In genomic region chr6:91240964-91241363, GRCm38 (mm10) we compare ENCODE assay signal across 22 mouse cellular contexts. TPM values are rescaled to one million over a fixed set of nuclear protein-coding genes. Genes with fewer than 3 reads are reported as not detected.
DNase-seq lines count a peak whose midpoint lies in the region; ATAC-seq and TF ChIP-seq lines count a peak whose summit lies in the region.
"Had no signal": no experiment of that assay in that cellular context is flagged by ENCODE, and none has a peak within 500 bp of the region (broad histone marks: within the 10 kb centered on the region; RNA-seq: fewer than 3 reads in every experiment).

No protein-coding gene starts in this region.

- H3K4me2 ChIP-seq in myocyte (ENCODE audit: low read depth) = no peak overlapping the region
- no peak overlapping the region for H3K4me2 ChIP-seq in heart, embryonic 12.5 days
- H3K4me2 ChIP-seq: forebrain, embryonic 15.5 days; heart, embryonic 13.5 days; hindbrain, embryonic 13.5 days; kidney, embryonic 15.5 days had no signal

- 0 out of 2 replicates have a peak overlapping the region, but pooled peaks have one; percentile 0 for H3K27ac ChIP-seq in left cerebral cortex, adult 2 months
- no peak overlapping the region for H3K27ac ChIP-seq in heart, embryonic 12.5 days (ENCODE audit: poor library complexity, severe bottlenecking)
- H3K27ac ChIP-seq: forebrain, embryonic 15.5 days; heart, embryonic 13.5 days; hindbrain, embryonic 13.5 days; kidney, embryonic 15.5 days; macrophage had no signal

- ATAC-seq in heart, embryonic 12.5 days (ENCODE audit: insufficient number of reproducible peaks, low FRiP score) = no peak
- ATAC-seq: forebrain, embryonic 15.5 days; midbrain, embryonic 16.5 days; Patski had no signal

- no peak for TF ChIP-seq POLR2A in myocyte (IDR thresholded peaks at IDR 0.05; ENCODE audit: insufficient read length, low read depth)

- H3K27me3 ChIP-seq in myocyte (ENCODE audit: control insufficient read depth, insufficient read depth, insufficient read length) = no peaks in the 10 kb centered on the region
- peaks cover 29% of the 10 kb centered on the region; the same call in 1 of the 2 replicates for H3K27me3 ChIP-seq in heart, embryonic 12.5 days (replicated peaks)
- H3K27me3 ChIP-seq: forebrain, embryonic 15.5 days; kidney, embryonic 15.5 days; Patski had no signal

- no peaks in the 10 kb centered on the region for H3K9me3 ChIP-seq in heart, embryonic 12.5 days (replicated peaks)
- H3K9me3 ChIP-seq: forebrain, embryonic 15.5 days; heart, embryonic 13.5 days; hindbrain, embryonic 13.5 days; kidney, embryonic 15.5 days had no signal

- DNase-seq in left cerebral cortex, adult 2 months (ENCODE audit: extremely low spot score in 1 of 2, low spot score in 2 of 2) = no peak
- DNase-seq in left cerebral cortex, postnatal 25 days (ENCODE audit: low spot score in 2 of 2) = no peak
- DNase-seq in cerebellum, adult 11 months = peak; percentile 41
- peak; percentile 73 for DNase-seq in cerebellum, adult 9-11 months
- DNase-seq in adrenal gland, adult 18-20 months (ENCODE audit: low spot score in 2 of 2) = no peak
- DNase-seq: adrenal gland, postnatal 10 days; gastrocnemius, postnatal 10 days; kidney, adult 11 months; kidney, postnatal 36 days; right cerebral cortex, postnatal 25 days; spleen, adult 18-20 months; thymus, postnatal 14 days had no signal

- no peak overlapping the region for H3K4me3 ChIP-seq in left cerebral cortex, adult 2 months
- no peak overlapping the region for H3K4me3 ChIP-seq in myocyte
- H3K4me3 ChIP-seq in heart, embryonic 12.5 days = no peak overlapping the region
- H3K4me3 ChIP-seq: forebrain, embryonic 15.5 days; heart, embryonic 13.5 days; hindbrain, embryonic 13.5 days; kidney, embryonic 15.5 days had no signal

- no peak overlapping the region for H3K9ac ChIP-seq in heart, embryonic 12.5 days
- H3K9ac ChIP-seq: forebrain, embryonic 15.5 days; heart, embryonic 13.5 days; hindbrain, embryonic 13.5 days; kidney, embryonic 15.5 days had no signal

- no peak overlapping the region for H3ac ChIP-seq in myocyte (ENCODE audit: control insufficient read depth, insufficient read length)

- peaks cover 16% of the 10 kb centered on the region for H3K4me1 ChIP-seq in heart, embryonic 12.5 days (replicated peaks)

- TF ChIP-seq CTCF in left cerebral cortex, adult 2 months (IDR thresholded peaks at IDR 0.05) = no peak

- intact Hi-C loops in left cerebral cortex, adult 2 months (cut with DNase I) = no loop called here
- intact Hi-C loops in left cerebral cortex, postnatal 25 days (cut with DNase I) = no loop called here

- H3K36me3 ChIP-seq in myocyte (ENCODE audit: control insufficient read depth, insufficient read depth) = no peaks in the 10 kb centered on the region
- no peaks in the 10 kb centered on the region for H3K36me3 ChIP-seq in heart, embryonic 12.5 days
- H3K36me3 ChIP-seq: forebrain, embryonic 15.5 days; hindbrain, embryonic 13.5 days; kidney, embryonic 15.5 days had no signal

- H3K79me2 ChIP-seq in myocyte (ENCODE audit: control insufficient read depth, insufficient read depth) = peaks cover 5% of the 10 kb centered on the region

TF ChIP-seq in myocyte, 11 proteins besides CTCF, POLR2A, EP300 and RAD21:
- TF ChIP-seq MYOG (IDR thresholded peaks at IDR 0.05; ENCODE audit: control insufficient read depth in 1 of 3, insufficient read depth in 1 of 3, insufficient read length in 2 of 3, low read depth in 2 of 3) = no peak
- peak; percentile 15 for TF ChIP-seq REST (IDR thresholded peaks at IDR 0.05; ENCODE audit: insufficient read depth, insufficient read length)

RNA-seq across cellular contexts. Expression of gene Fbln2, which starts 28.7 kb away (rescaled TPM):
- 1 to 10 TPM; 5.7 to 8.0 TPM for total RNA-seq in left cerebral cortex, adult 2 months (2021)
- 1 to 10 TPM; 3.9 to 6.5 TPM for total RNA-seq in left cerebral cortex, postnatal 25 days (2021)
- 167 TPM for polyA plus RNA-seq in myocyte (2012; fragmentation: generic; extraction: Trizol)
- 10 to 100 TPM in 1 of 2 experiments, 1 to 10 TPM in 1; 9.1 to 25.1 TPM for total RNA-seq in adrenal gland, adult 18-20 months (2021)
- polyA plus RNA-seq in heart, embryonic 12.5 days (2016; fragmentation: Nextera tagmentation; extraction: Ambion mirVana) = 210 and 213 TPM in 2 replicates
- total RNA-seq: neutrophil, adult 5-6 weeks had no signal

Comparison
In these comparisons a context has a peak if more than half of its experiments do, and no peak if none do; other contexts are left out.
1. DNase-seq: peak in cerebellum, adult 11 months (single experiment) and cerebellum, adult 9-11 months (single experiment); none in left cerebral cortex, adult 2 months (0 of 2), left cerebral cortex, postnatal 25 days (0 of 2) and adrenal gland, adult 18-20 months (0 of 2).